Mouse (Mus musculus) cerebellum, adult 18-20 months (tissue): ENCODE measurements around the gene Plekhd1.

ENCODE experiments used
- DNase-seq, 2 experiments: peaks; one replicate each; pipeline ENCODE4 v3.0.0; 2021

Plekhd1 gene

GRCm38 (mm10) chr12:80701332-80701731, 8.9 kb downstream of the Plekhd1 start:
- no peak for DNase-seq

- DNase-seq, result no peak
These were observed 14.0 kb downstream of the Plekhd1 start for GRCm38 (mm10) chr12:80706208-80706914.

GRCm38 (mm10) chr12:80706915-80707604, 14.7 kb downstream of the Plekhd1 start:
- DNase-seq, result peak; percentile 48 to 52

GRCm38 (mm10) chr12:80715915-80716314, 23.5 kb downstream of the Plekhd1 start:
- no peak for DNase-seq

- no peak for DNase-seq
These were observed 26.8 kb downstream of the Plekhd1 start for GRCm38 (mm10) chr12:80719141-80719540.

- no peak for DNase-seq
These were observed 28.1 kb downstream of the Plekhd1 start for GRCm38 (mm10) chr12:80720507-80720906.

- no peak for DNase-seq
These were observed 29.1 kb downstream of the Plekhd1 start for GRCm38 (mm10) chr12:80721458-80721857.

- DNase-seq, result peak; percentile 81 to 89
These were observed 32.6 kb downstream of the Plekhd1 start for GRCm38 (mm10) chr12:80724853-80725559.

GRCm38 (mm10) chr12:80728207-80728606, 35.8 kb downstream of the Plekhd1 start:
- no peak for DNase-seq

GRCm38 (mm10) chr12:80728814-80729213, 36.4 kb downstream of the Plekhd1 start:
- DNase-seq, result no peak

- no peak for DNase-seq
These were observed 37.6 kb downstream of the Plekhd1 start for GRCm38 (mm10) chr12:80729758-80730530.

GRCm38 (mm10) chr12:80730567-80730966, 38.2 kb downstream of the Plekhd1 start:
- peak; percentile 65 to 81 for DNase-seq

- DNase-seq, result no peak
These were observed 42.4 kb downstream of the Plekhd1 start for GRCm38 (mm10) chr12:80734526-80735470.

- DNase-seq, result peak; percentile 17 to 22
These were observed 44.3 kb downstream of the Plekhd1 start for GRCm38 (mm10) chr12:80736464-80737282.

GRCm38 (mm10) chr12:80737283-80737600, 44.9 kb downstream of the Plekhd1 start:
- no peak for DNase-seq

- DNase-seq, result peak; percentile 52 to 71
These were observed 47.1 kb downstream of the Plekhd1 start for GRCm38 (mm10) chr12:80739482-80739881.

- no peak for DNase-seq
These were observed 52.2 kb downstream of the Plekhd1 start for GRCm38 (mm10) chr12:80744614-80745013.

GRCm38 (mm10) chr12:80746031-80746813, 53.8 kb downstream of the Plekhd1 start:
- DNase-seq, result no peak

- no peak for DNase-seq
These were observed 59.2 kb downstream of the Plekhd1 start for GRCm38 (mm10) chr12:80751556-80751955.
